Mouse (Mus musculus) common myeloid progenitor, adult 5-6 weeks (primary cell): Measurements from ENCODE around the gene Tmem60. TPM values are rescaled to one million over a fixed set of nuclear protein-coding genes. Genes with fewer than 3 reads are reported as not detected.

Experiments used
- ATAC-seq: replicated peaks from 2 replicates; pipeline ENCODE4 v1.8.0; 2016; ENCODE audit warnings: low read depth, mild to moderate bottlenecking, moderate TSS enrichment, inconsistent platforms; ENCODE audit not compliant: poor library complexity, severe bottlenecking
- total RNA-seq: library from RNA; stranded (forward); fragments of 200-1000, 187-1606 nt; gene quantifications from 2 replicates; pipeline ENCODE4 v1.2.3, GENCODE M21; 2017

Tmem60 gene
- total RNA-seq, 1 experiment from 2014 or later = 15.7 TPM

DNA sequence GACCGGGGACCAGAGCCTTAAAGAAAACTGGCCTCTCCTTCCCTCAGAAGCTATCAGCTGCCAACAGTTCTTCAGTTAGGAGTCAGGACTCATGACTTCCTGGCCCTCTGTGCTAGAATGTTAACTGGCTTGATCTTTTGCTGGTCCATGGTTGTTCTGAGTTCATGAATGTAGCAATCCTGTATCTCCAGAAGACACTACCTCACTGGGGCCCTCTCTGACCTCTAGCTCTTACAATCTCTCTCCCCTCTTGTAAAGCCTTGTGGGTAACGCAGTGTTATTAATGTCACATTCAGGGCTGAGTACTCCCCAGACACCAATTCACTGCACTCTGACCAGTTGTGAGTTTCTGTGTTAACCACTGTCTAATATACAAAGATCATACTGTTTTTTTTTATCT, 22.7 kb downstream of the Tmem60 start:
- ATAC-seq = no peak

DNA sequence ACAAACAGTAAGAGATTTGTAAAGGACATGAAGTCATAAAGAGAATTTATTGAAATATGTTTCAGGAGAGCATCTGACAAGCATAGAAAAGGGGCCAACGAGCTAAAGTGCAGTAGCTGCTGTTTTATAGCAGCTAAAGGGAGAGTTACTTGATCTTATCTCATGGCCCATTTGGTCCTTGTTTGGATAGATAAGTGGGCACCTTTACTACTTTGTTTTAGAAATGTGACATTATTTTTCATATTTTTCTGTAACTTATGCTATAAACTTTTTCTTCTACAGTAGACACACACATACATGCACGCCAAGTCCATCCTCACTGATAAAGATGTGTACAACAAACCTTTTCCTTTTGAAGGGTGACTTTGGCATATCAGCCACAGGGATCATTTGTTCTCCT, 23.4 kb downstream of the Tmem60 start:
- no peak for ATAC-seq

DNA sequence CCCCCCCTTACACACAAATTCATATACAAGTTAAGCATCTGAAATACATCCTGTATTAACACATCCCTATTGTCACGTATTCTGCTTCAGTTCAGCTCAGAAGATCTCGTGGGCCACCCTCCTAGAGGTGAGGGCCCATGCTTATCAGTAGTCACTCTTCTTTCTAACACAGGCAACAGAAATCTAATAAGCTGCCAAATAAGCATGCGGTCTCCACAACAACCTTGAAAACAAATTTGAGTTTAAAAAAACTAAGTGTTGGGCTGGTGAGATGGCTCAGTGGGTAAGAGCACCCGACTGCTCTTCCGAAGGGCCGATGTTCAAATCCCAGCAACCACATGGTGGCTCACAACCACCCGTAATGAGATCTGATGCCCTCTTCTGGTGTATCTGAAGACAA, 24.2 kb downstream of the Tmem60 start:
- ATAC-seq = peak; percentile 42

DNA sequence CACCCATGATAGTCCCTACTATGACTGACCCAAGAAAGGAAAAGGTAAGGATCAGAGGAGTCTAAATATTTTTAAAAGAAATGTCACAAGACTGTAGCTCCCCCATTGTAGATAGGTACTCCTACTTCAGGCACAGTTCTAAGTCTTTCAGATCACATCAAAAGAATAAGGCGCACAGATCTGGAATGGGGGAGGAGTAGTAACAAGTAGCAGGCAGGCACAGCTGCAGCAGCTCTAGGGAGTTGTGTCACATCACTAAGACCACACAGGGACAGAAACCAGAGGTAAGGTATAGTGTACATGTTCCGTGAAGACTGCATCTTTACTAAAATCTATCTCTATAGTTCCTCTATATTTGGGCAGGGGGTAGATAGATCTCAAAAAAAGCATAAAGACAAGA, 29.8 kb downstream of the Tmem60 start:
- ATAC-seq = no peak

DNA sequence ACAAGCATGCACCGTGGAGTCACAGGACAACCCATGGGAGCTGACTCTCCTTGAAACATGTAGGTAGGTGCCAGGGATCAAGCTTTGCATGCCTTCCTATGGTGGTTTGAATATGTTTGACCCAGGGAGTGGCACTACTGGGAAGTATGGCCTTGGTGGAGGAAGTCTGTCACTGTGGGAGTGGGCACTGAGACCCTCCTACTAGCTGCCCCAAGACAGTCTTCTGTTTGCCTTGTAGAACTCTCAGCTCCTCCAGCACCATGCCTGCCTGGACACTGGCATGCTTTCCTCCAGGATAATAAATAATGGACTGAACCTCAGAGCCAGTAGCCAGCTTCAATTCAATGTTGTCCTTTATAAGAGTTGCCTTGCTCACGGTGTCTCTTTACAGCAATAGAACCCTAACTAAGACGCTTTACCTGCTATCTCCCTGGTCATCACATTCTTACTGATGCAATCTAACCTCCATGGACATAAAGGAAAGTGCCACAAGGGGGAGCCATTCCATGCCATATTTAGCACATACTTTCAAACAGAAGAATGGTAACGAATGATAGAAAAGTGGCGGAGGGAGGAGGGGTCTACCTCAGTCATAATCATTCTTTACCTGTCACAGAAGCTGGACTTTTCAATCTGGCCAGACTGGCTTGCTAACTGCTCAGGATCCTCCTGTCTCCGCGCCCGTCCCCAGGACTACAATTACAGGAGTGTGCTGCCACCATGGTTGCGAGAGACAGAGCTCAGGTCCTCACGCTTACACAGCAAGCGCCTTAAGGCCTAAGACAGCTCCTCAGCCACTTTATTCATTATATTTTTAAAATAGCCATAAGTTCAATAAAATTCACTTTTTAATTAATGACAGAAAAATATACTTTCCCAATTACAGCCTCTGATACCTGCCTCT, 31.6 kb downstream of the Tmem60 start:
- ATAC-seq = peak; percentile 79

DNA sequence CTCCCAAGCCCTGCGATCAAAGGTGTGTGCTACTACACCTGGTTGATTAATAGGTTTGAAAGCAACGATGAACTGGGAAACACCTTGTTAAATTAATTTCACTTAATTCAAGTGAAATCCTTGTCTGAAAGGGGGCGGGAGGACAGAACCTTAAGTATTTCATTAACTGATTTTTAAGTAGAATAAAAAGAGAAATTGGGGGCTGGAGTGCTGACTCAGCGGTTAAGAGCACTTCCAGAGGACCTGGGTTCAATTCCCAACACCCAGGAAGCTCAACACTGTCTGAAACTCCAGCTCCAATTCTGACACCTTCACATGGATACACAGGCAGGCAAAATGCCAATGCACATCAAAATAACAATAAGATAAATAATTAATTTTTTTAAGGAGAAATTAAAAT, 37.0 kb downstream of the Tmem60 start:
- ATAC-seq = no peak

DNA sequence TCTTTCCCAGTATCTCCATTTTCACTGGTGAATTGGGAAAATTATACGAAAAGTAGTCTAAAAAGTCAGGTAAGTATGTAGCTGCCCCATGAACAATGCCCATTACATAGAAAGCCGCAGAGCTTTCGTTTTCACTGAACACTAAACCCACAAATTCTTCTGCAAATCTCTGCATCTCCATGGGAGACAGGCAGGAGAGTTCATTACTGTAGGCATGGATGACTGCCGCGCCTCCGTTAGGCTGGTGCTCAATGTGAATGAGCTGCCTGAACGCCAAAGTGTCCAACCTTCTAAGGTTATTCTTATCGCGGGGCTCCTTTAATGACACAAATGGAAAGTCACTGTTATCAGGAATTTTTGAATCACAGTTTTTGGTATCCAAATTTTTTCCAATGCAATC, 37.6 kb downstream of the Tmem60 start:
- no peak for ATAC-seq

DNA sequence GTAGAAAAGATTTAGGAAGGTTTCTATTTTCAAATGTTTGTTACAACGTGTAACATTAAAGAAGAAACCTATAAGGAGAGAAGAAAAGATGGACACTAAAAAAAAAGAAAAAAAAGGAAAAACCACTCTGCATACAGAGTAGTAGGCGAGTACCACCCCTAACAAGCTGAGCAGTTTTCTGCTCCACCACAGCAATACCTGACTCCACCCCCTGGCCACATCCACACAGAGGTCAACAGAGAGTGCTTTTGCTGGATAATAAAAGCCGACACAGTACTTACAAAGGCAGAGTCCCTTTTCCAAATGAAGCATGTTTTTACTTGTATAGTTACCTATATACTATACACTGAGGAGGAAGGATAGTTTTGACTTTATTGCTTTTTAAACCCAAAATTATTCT, 42.6 kb downstream of the Tmem60 start:
- ATAC-seq = peak; percentile 71; the same call in 1 of the 2 replicates

DNA sequence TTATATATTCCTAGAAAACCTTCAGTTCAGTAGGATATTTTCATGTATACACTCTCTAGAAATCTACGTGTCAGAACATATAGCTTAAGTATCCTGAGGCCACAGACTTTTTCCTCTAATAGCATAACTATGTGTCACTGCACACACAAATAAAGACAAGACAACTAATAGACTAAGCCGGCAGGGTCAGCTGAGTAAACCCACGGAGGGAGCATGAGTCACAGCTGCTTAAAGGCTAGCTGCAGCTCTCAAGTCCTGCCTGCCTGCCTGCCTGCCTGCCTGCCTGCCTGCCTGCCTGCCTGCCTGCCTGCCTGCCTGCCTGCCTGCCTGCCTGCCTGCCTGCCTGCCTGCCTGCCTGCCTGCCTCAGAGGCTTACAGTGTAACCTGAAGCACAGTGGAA, 43.5 kb downstream of the Tmem60 start:
- ATAC-seq = no peak

DNA sequence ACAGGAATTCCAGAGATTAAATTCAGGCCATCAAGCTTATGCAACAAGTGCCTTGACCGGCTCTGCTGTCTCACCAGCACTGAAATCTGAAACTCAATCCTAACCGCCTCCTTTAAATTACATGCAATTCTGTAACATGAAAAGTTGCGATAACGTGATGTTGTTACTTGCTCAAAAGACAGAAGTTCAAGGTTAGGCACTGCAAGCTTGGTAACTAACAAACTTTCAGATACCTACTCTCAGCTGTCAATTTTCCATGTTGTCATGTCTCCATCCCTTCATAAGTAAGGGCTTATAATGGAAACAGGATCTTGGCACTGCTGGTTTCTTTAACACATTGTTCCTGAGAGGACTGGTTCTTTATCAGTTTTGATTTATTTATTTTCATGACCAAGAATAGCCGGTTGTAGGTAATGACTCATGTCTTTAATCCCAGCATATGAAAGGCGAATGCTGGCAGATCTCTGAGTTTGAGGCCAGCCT, 47.7 kb downstream of the Tmem60 start:
- no peak for ATAC-seq

DNA sequence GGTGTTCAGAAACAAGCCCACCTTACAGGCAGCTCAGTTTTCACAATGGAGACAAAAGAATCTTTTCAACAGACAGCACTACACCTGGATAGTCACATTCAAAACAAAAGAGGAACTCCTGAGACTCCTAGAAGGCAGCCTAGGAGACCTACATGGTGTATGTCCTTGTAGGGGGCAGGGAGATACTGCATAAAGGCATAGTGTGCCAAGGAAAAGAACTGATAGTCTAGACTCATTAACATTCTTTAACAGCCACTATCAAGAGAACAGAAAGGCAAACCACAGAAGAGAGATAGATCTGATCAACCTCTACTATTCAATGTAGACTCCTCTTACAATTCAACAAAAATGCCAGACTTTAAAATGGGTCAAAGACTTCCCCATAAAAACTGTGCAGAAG, 48.4 kb downstream of the Tmem60 start:
- ATAC-seq = peak; percentile 31; the same call in 1 of the 2 replicates

DNA sequence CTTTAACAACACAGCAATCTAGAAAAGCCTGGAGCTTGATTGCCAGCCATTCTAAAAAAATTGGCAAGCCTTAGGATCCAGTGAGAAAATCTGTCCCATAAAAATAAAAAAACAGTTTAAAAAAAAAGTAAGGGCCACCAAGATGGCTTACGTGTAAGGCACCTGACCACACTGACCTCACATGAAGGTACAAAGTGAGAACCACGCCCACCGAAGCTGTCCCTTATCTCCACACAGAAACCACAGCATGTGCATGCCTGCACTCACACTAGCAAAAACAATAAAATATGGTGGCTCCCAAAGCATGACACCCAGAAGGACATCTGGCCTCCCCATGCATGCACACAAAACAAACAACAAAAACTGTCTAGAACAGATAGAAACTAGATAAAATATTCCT, 49.3 kb downstream of the Tmem60 start:
- ATAC-seq = peak; percentile 33; the same call in 1 of the 2 replicates

DNA sequence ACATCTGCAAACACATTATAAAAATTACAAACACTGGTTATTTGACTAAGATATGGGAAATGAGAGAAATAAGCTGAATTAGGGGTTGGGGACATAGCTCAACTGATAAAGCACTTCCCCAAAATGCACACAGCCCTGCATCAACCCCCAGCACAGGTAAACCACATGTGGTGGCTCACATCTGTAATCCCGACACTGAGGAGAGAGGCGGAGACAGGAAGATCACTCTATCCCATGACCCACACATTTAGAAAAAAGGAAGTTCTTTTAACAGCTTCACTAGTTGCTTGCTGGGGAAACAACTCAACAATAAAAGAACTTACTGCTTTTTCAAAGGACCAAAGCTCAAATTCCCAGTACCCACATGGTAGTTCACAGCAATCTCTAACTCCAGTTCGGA, 50.6 kb downstream of the Tmem60 start:
- peak; percentile 81 for ATAC-seq

DNA sequence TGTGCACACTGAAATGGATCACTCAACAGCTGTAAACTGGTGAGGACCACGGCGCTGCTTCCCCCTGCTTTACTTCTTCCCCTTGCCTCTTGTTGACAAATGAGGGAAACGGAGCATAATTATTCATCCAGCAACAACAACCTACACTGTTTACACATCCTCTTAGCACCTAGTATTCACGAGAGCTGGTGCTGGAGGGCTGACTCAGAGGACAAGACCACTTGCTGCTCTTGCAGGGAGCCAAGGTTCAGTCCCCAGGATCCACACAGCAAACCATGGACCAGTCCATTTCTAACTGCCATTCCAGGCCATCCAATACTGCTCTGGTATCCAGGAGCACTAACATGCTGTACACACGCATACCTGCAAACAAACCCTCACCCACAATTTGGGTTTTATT, 53.9 kb downstream of the Tmem60 start:
- ATAC-seq = no peak

Other genes with a start within 250 kb of the Tmem60 start
- 30.0 and 36.5 TPM in 2 replicates for gene Phtf2, start 67 bp upstream of the Tmem60 start, total RNA-seq
- 35.1 and 54.1 TPM in 2 replicates for gene Rsbn1l, start 74.2 kb downstream of the Tmem60 start, total RNA-seq
- gene Ptpn12, start 173.7 kb downstream of the Tmem60 start, total RNA-seq = 44.6 and 45.5 TPM in 2 replicates